Mouse (Mus musculus): Measurements from ENCODE around the gene Map7.

Gene Map7

GRCm38 (mm10) chr10:20152131-20152530 lies 3.9 kb downstream of the Map7 start:
- DNase-seq (ENCODE audit: low spot score), result no peak

- DNase-seq (ENCODE audit: low spot score), result no peak
These were observed 5.2 kb downstream of the Map7 start for GRCm38 (mm10) chr10:20153507-20153906.

- no peak for DNase-seq (ENCODE audit: low spot score)
These were observed 7.1 kb downstream of the Map7 start for GRCm38 (mm10) chr10:20155401-20155800.

GRCm38 (mm10) chr10:20157021-20157726 lies 8.9 kb downstream of the Map7 start:
- no peak for DNase-seq (ENCODE audit: low spot score)

- DNase-seq (ENCODE audit: low spot score), result no peak
These were observed 10.5 kb downstream of the Map7 start for GRCm38 (mm10) chr10:20158756-20159155.

- DNase-seq (ENCODE audit: low spot score), result no peak
These were observed 11.0 kb downstream of the Map7 start for GRCm38 (mm10) chr10:20159308-20159707.

GRCm38 (mm10) chr10:20160914-20161313 lies 12.6 kb downstream of the Map7 start:
- no peak for DNase-seq (ENCODE audit: low spot score)

- no peak for DNase-seq (ENCODE audit: low spot score)
These were observed 16.5 kb downstream of the Map7 start for GRCm38 (mm10) chr10:20164810-20165209.

- DNase-seq (ENCODE audit: low spot score), result no peak
These were observed 18.5 kb downstream of the Map7 start for GRCm38 (mm10) chr10:20166797-20167196.

- DNase-seq (ENCODE audit: low spot score), result no peak
These were observed 19.2 kb downstream of the Map7 start for GRCm38 (mm10) chr10:20167467-20167866.

GRCm38 (mm10) chr10:20169182-20169674 lies 21.0 kb downstream of the Map7 start:
- no peak for DNase-seq (ENCODE audit: low spot score)

- no peak for DNase-seq (ENCODE audit: low spot score)
These were observed 21.8 kb downstream of the Map7 start for GRCm38 (mm10) chr10:20169927-20170604.

GRCm38 (mm10) chr10:20170605-20171088 lies 22.4 kb downstream of the Map7 start:
- DNase-seq (ENCODE audit: low spot score), result no peak

GRCm38 (mm10) chr10:20171209-20171608 lies 22.9 kb downstream of the Map7 start:
- no peak for DNase-seq (ENCODE audit: low spot score)

- DNase-seq (ENCODE audit: low spot score), result no peak
These were observed 23.5 kb downstream of the Map7 start for GRCm38 (mm10) chr10:20171756-20172155.

- DNase-seq (ENCODE audit: low spot score), result no peak
These were observed 25.5 kb downstream of the Map7 start for GRCm38 (mm10) chr10:20173733-20174132.

GRCm38 (mm10) chr10:20176054-20176453 lies 27.8 kb downstream of the Map7 start:
- no peak for DNase-seq (ENCODE audit: low spot score)

- DNase-seq (ENCODE audit: low spot score), result no peak
These were observed 30.7 kb downstream of the Map7 start for GRCm38 (mm10) chr10:20178807-20179605.

GRCm38 (mm10) chr10:20181198-20181597 lies 32.9 kb downstream of the Map7 start:
- DNase-seq (ENCODE audit: low spot score), result no peak

- DNase-seq (ENCODE audit: low spot score), result no peak
These were observed 33.6 kb downstream of the Map7 start for GRCm38 (mm10) chr10:20181680-20182399.

GRCm38 (mm10) chr10:20184326-20184725 lies 36.1 kb downstream of the Map7 start:
- DNase-seq (ENCODE audit: low spot score), result no peak

- no peak for DNase-seq (ENCODE audit: low spot score)
These were observed 37.0 kb downstream of the Map7 start for GRCm38 (mm10) chr10:20185264-20185663.

All from spleen, adult 12 weeks (tissue).